Mouse (Mus musculus): Measurements from ENCODE around the gene Acer1. TPM values are rescaled to one million over a fixed set of nuclear protein-coding genes. Genes with fewer than 3 reads are reported as not detected.
"Not testable (repeated sequence)": the region's sequence is repeated elsewhere in the genome, so short reads cannot be mapped to it uniquely, and the experiment has no call there.

Acer1 gene
- polyA plus RNA-seq, 1 experiment from 2014 or later, result not detected

DNA sequence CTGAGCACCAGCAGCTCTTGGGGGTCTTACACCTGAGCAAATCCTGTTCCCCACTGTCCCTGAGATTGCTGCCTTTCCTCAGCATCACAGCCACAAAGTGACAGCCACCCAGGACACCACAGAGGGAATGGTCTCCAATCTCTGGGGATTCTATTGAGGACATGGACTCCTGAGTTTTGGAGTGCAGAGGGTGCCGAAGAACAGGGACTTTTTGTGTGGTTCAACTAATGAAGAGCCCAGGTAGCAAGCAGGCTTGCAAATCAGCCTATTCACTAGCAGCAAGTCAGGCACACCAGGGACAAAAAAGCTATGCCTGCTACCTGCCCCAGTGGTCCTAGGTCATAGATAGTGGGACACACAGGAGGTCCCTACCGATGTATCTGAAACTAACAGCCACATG, 48.5 kb downstream of the Acer1 start:
- Histone ChIP-seq H3K4me3 (peak overlapping the region; percentile 94), H3K36me3 (no peaks in the 10 kb centered on the region), H3K4me1 (replicated peaks) (peaks cover 54% of the 10 kb centered on the region), H3K9me3 (no peaks in the 10 kb centered on the region), H3K9ac (peak overlapping the region; percentile 99), H3K4me2 (peak overlapping the region; percentile 88), H3K27ac (no peak overlapping the region), H3K27me3 (peaks cover 5% of the 10 kb centered on the region; the same call in 1 of the 2 replicates)
- ATAC-seq (ENCODE audit: low FRiP score), result no peak
- WGBS, result 91% methylated on average over 2 of the region's 2 CpGs

DNA sequence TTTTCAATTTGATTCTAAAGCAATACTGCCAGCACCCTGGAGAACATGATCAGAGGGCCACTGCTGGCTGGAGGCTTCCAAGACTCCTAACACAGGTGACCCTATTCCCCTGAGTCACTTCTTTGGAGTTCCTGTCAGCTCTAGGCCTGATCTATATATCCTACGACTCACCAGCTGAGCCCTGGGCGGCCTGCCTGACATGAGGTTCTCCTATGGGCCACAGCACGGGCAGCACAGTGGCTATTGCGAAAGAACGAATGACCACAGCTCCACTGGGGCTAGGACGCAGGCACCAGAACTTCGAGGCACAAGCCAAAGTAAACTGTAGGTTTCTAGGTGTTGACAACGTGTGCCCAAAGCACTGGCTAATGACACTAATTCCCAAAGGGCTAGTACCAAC, 51.9 kb downstream of the Acer1 start:
- peaks cover 17% of the 10 kb centered on the region for H3K36me3 ChIP-seq
- 86% methylated on average over 8 of the region's 8 CpGs for WGBS
- no peaks in the 10 kb centered on the region for H3K9me3 ChIP-seq
- H3K27ac ChIP-seq, result no peak overlapping the region
- H3K4me1 ChIP-seq (replicated peaks), result peaks cover 68% of the 10 kb centered on the region
- H3K9ac ChIP-seq, result no peak overlapping the region
- no peak overlapping the region for H3K4me2 ChIP-seq
- no peak for ATAC-seq (ENCODE audit: low FRiP score)
- H3K27me3 ChIP-seq, result no peaks in the 10 kb centered on the region
- no peak overlapping the region for H3K4me3 ChIP-seq

GRCm38 (mm10) chr17:56929530-56929929, 52.4 kb downstream of the Acer1 start:
- H3K36me3 ChIP-seq, result peaks cover 22% of the 10 kb centered on the region
- no peak for ATAC-seq (ENCODE audit: low FRiP score)
- H3K9ac ChIP-seq, result no peak overlapping the region
- WGBS, result 76% methylated on average over 1 of the region's 1 CpGs
- H3K9me3 ChIP-seq, result no peaks in the 10 kb centered on the region
- no peak overlapping the region for H3K4me3 ChIP-seq
- H3K27me3 ChIP-seq, result no peaks in the 10 kb centered on the region
- H3K4me1 ChIP-seq (replicated peaks), result peaks cover 66% of the 10 kb centered on the region
- no peak overlapping the region for H3K27ac ChIP-seq
- H3K4me2 ChIP-seq, result no peak overlapping the region

GRCm38 (mm10) chr17:56929101-56929500, 52.8 kb downstream of the Acer1 start:
- Histone ChIP-seq H3K4me2 (no peak overlapping the region), H3K27ac (no peak overlapping the region), H3K9me3 (no peaks in the 10 kb centered on the region), H3K9ac (no peak overlapping the region), H3K4me3 (no peak overlapping the region), H3K36me3 (peaks cover 27% of the 10 kb centered on the region), H3K4me1 (replicated peaks) (peaks cover 62% of the 10 kb centered on the region), H3K27me3 (no peaks in the 10 kb centered on the region)
- no peak for ATAC-seq (ENCODE audit: low FRiP score)

DNA sequence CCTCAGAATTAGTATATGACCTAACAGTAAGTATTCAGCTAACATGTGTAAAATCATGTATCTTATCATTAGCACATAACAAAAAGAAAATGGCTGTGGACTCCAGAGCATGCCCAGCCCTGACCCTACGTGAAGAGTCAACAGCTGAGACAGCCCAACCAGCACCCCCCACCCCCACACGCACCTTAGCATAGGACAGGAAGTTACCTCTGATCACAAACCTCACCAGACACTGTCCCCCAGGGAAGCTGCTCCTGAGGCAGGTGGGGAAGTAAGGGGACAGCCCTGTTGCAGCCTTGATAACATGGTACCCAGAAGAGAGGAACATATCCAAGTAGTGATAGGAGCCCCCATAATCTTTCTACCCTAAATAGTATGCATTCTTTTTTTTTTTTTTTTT, 55.9 kb downstream of the Acer1 start:
- no peak overlapping the region for H3K27ac ChIP-seq
- H3K9me3 ChIP-seq, result no peaks in the 10 kb centered on the region
- H3K4me3 ChIP-seq, result no peak overlapping the region
- H3K4me1 ChIP-seq (replicated peaks), result peaks cover 33% of the 10 kb centered on the region
- peaks cover 51% of the 10 kb centered on the region for H3K36me3 ChIP-seq
- ATAC-seq (ENCODE audit: low FRiP score), result no peak
- H3K4me2 ChIP-seq, result no peak overlapping the region
- H3K27me3 ChIP-seq, result no peaks in the 10 kb centered on the region
- WGBS, result 94% methylated on average over 2 of the region's 2 CpGs
- H3K9ac ChIP-seq, result no peak overlapping the region

DNA sequence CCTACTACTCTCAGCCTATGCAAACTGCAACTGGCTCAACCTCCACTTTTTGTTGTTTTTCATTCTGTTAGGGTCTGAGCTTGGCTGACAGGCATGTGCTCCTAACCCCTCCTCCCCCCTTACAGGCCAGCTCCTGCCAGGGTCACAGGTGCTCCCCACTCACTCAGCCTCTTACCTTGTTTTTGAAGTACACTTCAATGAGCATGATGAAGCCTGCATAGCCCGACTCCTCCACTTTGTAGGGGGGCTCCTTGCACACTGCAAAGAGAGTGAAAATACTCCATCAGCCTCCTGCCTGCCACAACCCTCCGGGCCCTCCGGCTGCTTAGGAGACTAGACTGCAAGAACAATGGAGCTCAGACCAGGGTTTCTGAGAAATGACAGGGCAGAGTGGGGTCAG, 62.2 kb downstream of the Acer1 start:
- ATAC-seq (ENCODE audit: low FRiP score), result no peak
- Histone ChIP-seq H3K36me3 (peaks cover 79% of the 10 kb centered on the region), H3K9me3 (no peaks in the 10 kb centered on the region), H3K27me3 (no peaks in the 10 kb centered on the region), H3K4me1 (replicated peaks) (no peaks in the 10 kb centered on the region), H3K27ac (no peak overlapping the region), H3K4me2 (no peak overlapping the region), H3K4me3 (no peak overlapping the region), H3K9ac (no peak overlapping the region)
- 84% methylated on average over 3 of the region's 3 CpGs for WGBS

DNA sequence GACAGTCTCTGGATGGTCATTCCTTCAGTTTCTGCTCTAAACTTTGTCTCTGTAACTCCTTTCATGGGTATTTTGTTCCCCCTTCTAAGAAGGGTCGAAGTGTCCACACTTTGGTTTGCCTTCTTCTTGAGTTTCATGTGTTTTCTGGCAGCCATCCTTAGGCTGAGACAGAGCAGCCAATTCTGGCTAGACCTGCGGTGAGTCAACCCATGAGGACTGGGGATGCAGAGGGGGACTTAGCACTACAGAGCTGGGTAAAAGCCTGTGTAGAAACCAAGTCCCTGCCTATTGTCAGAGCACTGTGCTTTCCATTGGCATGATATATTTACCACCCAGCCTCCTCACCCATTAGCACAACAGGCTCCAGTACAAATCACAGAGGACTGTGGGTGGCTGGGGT, 64.8 kb downstream of the Acer1 start:
- Histone ChIP-seq H3K36me3 (peaks cover 83% of the 10 kb centered on the region), H3K4me3 (no peak overlapping the region), H3K27me3 (no peaks in the 10 kb centered on the region), H3K4me2 (no peak overlapping the region), H3K9ac (no peak overlapping the region), H3K27ac (no peak overlapping the region), H3K4me1 (replicated peaks) (no peaks in the 10 kb centered on the region), H3K9me3 (no peaks in the 10 kb centered on the region)
- 98% methylated on average over 2 of the region's 2 CpGs for WGBS
- ATAC-seq (ENCODE audit: low FRiP score), result no peak

DNA sequence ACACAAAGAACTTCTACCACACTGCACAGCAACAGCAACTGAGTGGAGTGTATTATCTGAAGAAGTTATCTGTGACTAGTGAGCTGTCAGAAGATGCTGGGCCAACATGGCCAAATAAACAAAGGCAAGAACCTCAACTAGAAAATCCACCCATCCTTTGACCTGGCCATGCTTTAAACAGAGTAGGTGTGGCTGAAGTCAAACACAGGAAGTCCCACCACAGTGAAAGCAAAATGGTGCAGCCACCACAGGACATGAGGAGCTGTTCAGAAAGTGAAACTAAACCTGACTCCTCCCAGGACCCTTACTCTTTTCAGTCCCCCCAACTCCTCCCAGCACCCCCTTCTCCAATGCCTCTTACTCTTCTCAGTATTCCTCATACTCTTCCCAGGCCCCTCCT, 68.5 kb downstream of the Acer1 start:
- Histone ChIP-seq H3K9me3 (no peaks in the 10 kb centered on the region), H3K9ac (no peak overlapping the region), H3K4me3 (no peak overlapping the region), H3K27ac (no peak overlapping the region), H3K27me3 (no peaks in the 10 kb centered on the region), H3K36me3 (peaks cover 88% of the 10 kb centered on the region), H3K4me1 (replicated peaks) (no peaks in the 10 kb centered on the region), H3K4me2 (no peak overlapping the region)
- no peak for ATAC-seq (ENCODE audit: low FRiP score)

DNA sequence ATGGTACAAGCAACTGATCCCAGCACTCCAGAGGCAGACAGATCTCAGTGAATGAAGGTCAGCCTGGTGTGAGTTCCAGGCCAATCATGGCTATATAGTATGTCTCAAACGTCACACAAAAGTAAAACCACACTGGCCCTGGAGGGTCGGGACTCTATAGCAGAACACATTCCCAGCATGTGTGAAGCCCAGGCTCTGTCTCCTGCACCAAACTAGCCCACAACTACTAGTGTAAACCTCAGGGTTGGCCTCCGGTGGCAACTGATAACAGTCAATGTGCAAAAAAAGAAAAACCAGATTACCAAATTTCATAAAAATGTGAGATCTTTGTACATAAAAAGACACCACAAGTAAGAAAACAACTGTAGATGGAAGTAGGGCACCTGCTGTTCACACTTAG, 68.9 kb downstream of the Acer1 start:
- peaks cover 89% of the 10 kb centered on the region for H3K36me3 ChIP-seq
- no peak overlapping the region for H3K27ac ChIP-seq
- ATAC-seq (ENCODE audit: low FRiP score), result no peak
- H3K4me1 ChIP-seq (replicated peaks), result no peaks in the 10 kb centered on the region
- no peaks in the 10 kb centered on the region for H3K9me3 ChIP-seq
- WGBS, result 95% methylated on average over 3 of the region's 3 CpGs
- H3K4me2 ChIP-seq, result no peak overlapping the region
- no peak overlapping the region for H3K9ac ChIP-seq
- H3K4me3 ChIP-seq, result no peak overlapping the region
- H3K27me3 ChIP-seq, result no peaks in the 10 kb centered on the region

DNA sequence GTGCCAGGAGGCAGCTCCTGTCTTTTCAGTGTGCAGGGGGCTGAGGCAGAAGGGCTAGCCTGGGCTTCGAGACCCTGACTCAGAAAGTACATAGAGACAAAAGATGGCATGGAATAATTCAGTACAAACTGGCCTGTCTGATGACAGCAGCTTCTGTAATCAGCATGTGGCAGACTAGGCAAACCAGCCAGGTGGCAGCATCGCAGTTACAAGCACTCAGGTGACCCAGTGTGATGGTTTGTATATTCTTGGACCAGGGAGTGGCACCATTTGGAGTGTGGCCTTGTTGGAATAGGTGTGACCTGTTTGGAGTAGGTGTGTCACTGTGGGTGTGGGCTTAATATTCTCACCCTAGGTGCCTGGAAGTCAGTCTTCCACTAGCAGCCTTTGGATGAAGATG, 72.2 kb downstream of the Acer1 start:
- H3K9me3 ChIP-seq; H3K4me1 ChIP-seq (replicated peaks); H3K27me3 ChIP-seq; H3K4me3 ChIP-seq; H3K9ac ChIP-seq; H3K4me2 ChIP-seq; H3K27ac ChIP-seq; ATAC-seq (ENCODE audit: low FRiP score): not testable (repeated sequence)
- WGBS, result 90% methylated on average over 2 of the region's 2 CpGs
- peaks cover 88% of the 10 kb centered on the region for H3K36me3 ChIP-seq

- Histone ChIP-seq H3K4me3 (no peak overlapping the region), H3K9ac (no peak overlapping the region), H3K27ac (no peak overlapping the region), H3K4me1 (replicated peaks) (0 out of 2 replicates have a peak, but pooled peaks cover 3% of the 10 kb centered on the region), H3K4me2 (no peak overlapping the region), H3K9me3 (no peaks in the 10 kb centered on the region), H3K36me3 (peaks cover 87% of the 10 kb centered on the region), H3K27me3 (no peaks in the 10 kb centered on the region)
- no peak for ATAC-seq (ENCODE audit: low FRiP score)
- 88% methylated on average over 9 of the region's 9 CpGs for WGBS
Observed at GRCm38 (mm10) chr17:56907887-56908286, 74.0 kb downstream of the Acer1 start.

- no peak for ATAC-seq (ENCODE audit: low FRiP score)
- peaks cover 87% of the 10 kb centered on the region for H3K36me3 ChIP-seq
Observed at GRCm38 (mm10) chr17:56907096-56907495, 74.8 kb downstream of the Acer1 start.

DNA sequence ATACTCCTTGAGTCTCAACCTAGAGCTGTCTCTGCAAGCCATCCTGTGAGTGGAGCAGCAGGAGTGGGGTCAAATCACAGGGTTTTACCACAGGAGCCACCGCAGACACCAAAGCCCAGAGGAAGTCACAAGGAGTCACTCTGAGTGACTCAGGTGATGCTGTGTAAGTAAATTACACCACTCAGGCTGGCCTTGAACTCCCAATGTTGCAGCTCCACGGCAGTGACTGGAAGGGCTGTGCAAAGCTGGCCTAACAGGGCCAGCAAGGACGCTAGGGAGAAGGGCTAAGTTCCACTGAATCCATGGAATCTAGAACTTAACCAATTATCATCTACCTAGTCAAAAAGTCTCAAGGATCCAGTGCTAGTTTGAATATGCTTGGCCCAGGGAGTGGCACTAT, 75.8 kb downstream of the Acer1 start:
- Histone ChIP-seq H3K4me2 (no peak overlapping the region), H3K4me3 (no peak overlapping the region), H3K4me1 (replicated peaks) (0 out of 2 replicates have a peak, but pooled peaks cover 3% of the 10 kb centered on the region), H3K9me3 (no peaks in the 10 kb centered on the region), H3K9ac (no peak overlapping the region), H3K36me3 (peaks cover 87% of the 10 kb centered on the region), H3K27me3 (no peaks in the 10 kb centered on the region), H3K27ac (no peak overlapping the region)
- no peak for ATAC-seq (ENCODE audit: low FRiP score)
- 93% methylated on average over 3 of the region's 3 CpGs for WGBS

More at GRCm38 (mm10) chr17:56907096-56907495, 74.8 kb downstream of the Acer1 start:
- Histone ChIP-seq H3K9me3 (no peaks in the 10 kb centered on the region), H3K9ac (no peak overlapping the region), H3K4me1 (replicated peaks) (0 out of 2 replicates have a peak, but pooled peaks cover 3% of the 10 kb centered on the region), H3K4me3 (no peak overlapping the region), H3K27ac (no peak overlapping the region), H3K4me2 (no peak overlapping the region), H3K27me3 (no peaks in the 10 kb centered on the region)
- WGBS, result 96% methylated on average over 5 of the region's 5 CpGs
